Mouse (Mus musculus): ENCODE results near the gene Odaph.

The Odaph gene

DNA sequence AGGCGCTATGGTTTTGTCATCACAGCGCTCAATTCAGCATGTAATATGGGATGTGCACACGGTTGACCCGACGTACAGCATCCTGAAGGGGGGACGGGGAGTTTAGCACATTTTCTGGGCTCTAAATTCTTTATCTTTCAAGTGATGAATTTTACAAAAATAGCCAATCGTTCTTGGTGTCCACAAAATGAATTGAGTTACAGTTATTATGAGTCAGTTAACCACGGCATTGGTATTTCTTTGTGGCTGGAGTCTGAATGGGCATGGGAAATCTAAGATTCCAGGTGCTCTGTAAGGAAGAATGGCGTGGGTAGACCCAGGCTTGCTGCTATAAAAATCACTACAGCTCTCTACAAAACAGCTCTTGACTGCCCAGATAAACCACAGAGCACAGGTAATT lies 2.0 kb downstream of the Odaph start:
- no peak for DNase-seq (ENCODE audit: low read depth, low spot score)

DNA sequence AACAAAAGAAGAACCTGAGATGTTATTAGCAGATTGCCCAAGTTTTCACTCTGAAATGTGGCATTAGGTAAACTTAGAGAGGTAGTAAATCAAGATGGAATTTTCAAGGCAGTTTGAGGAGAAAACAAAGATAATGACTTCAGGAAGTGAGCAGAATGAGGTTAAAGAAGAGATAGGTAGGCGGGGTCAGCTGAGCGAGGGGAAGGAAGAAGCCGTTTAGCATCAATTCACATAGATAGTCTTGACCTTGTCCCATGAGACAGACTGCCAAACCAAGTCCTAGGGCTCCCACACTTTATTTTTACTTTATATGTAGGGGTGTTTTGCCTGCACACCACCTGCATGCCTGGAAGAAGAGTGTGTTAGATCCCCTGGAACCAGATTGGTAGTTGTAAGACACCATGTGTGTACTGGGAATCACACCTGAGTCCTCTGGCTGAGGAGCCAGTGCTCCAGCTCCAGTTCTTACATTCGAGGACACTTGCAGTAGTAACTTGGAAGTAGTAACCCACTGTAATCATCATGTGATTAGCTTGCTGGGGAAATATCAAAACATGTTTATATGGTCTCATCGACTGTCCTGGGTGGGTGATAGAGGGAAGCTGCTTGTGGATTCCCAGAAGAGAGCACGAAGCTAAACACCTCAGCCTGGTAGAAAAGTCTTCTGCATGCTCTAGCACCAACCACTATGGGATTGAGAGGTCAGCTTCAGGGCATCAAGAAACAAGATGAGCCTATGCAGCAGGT lies 4.1 kb downstream of the Odaph start:
- no peak for DNase-seq (ENCODE audit: low read depth, low spot score)

DNA sequence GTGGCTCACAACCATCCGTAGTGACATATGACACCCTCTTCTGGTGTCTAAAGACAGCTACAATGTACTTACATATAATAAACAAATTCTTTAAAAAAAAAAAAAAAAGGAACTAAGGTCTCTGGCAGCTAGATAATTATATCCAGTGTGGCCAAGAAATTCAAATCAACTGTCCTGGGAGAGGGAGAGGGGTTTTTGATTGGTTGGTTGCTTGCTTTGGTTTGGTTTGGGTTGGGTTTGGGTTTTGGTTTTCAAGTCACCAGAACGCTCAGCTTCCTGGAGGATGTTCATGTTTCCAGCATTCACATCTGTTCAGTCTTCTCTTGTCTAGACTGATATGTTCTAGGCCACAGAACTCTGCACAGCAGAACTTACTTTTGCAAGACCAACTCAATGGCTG lies 5.8 kb downstream of the Odaph start:
- no peak for DNase-seq (ENCODE audit: low read depth, low spot score)

- peak; percentile 77 for DNase-seq (ENCODE audit: low read depth, low spot score)
Measured at GRCm38 (mm10) chr5:91994546-91994945, 7.3 kb downstream of the Odaph start.

DNA sequence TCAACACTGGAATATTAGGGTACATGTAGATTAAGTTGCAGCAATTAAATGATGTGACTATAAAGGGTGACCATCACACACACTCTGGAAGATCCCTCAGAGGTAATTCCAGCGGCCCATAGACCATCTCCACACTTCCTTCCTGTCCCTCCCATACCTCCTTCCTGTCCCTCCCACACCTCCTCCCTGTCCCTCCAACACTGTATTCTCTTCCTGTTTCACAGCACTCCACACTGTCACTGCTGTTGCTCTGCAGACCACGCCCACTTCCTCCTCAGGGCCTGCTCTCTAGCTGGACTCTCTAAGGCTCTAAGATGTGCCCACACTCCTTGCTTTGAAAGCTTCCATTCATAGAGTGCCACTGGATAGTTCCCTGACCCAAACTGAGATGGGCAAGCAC lies 13.5 kb downstream of the Odaph start:
- DNase-seq (ENCODE audit: low read depth, low spot score) = no peak

GRCm38 (mm10) chr5:92003011-92003410 lies 15.7 kb downstream of the Odaph start:
- peak; percentile 47 for DNase-seq (ENCODE audit: low read depth, low spot score)

DNA sequence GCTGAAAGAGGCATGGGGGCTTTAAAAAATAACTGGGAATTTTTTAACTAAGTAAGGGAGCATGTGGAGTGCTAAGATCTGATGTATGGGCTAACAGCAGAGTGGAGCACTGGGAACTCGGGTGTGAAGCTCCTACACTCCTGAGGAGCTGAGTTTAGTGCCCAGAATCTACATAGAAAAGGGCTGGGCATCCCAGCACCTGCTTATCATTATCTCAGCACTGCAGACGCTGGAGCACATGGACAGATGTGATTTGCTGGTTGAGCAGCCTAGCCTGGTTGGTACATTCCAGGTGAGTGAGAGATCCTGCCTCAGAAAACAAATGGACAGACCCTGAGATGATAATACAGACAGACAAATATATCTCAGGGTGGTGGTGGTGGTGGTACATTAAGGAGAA lies 22.6 kb downstream of the Odaph start:
- no peak for DNase-seq (ENCODE audit: low read depth, low spot score)

DNA sequence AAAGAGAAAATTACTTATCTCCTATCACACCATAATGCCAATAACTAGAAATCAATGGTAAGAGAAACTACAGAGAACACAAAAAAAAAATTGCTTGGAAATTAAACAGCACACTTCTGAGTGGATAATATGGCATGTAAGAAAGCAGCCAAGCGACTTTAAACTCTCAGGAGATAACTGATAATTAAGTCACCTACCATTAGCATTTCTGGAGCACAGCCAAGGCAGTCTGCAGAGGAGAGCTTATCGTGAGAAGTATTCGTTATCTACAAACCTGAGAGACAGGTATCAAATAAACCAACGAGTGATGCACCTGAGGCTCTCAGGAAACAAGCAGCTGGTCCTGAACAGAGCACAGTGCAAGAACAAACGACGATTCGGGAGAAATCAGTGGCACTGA lies 24.5 kb downstream of the Odaph start:
- no peak for DNase-seq (ENCODE audit: low read depth, low spot score)

GRCm38 (mm10) chr5:92019960-92020359 lies 32.7 kb downstream of the Odaph start:
- no peak for DNase-seq (ENCODE audit: low read depth, low spot score)

DNA sequence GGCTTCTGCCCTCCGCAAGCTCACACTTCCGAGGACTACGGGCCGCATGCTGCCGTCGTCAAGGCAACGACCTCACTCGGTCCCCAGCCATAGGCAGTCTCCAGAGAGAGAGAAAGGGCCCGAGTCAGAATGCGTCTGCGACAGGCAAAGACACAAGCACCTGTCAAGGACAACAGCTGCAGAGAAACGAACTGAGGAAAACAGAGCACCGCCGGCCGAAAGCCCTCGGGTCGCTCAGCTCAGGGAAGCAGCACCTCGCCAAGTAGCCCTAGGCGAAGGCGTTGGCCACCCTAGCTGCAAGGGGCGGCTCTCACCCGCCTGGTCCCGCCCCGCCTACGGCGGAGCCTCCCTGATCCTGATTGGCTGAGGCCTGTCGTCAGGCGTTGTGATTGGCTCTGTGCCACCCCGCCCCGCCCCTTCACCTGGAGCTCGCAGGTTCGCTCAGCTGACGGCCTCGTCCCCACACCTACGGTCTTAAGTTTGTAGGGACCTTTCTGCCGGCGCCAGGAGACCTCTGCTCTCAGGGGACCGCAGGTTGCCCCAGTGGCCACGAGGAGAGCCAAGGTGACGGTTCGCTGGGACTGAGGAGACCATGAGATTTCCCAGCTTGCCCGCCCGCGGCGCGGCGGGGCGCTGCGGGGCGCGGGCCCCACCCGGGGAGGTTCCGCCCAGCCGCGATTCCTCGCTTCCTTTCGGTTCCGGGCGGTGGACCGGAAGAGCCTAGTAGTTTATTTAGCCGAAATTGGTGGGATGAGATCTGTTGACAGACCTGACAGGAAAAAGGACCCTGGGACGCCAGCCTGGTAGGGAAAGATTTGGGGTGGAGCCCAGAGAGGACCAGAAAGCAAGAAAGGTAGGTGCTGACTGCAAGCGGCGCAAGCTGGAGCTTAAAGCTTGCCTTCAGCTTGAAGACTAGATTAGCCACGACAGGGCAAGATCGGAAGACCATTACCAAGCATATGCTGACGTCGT lies 55.4 kb downstream of the Odaph start:
- peak; percentile 98 for DNase-seq (ENCODE audit: low read depth, low spot score)

GRCm38 (mm10) chr5:92043783-92044182 lies 56.5 kb downstream of the Odaph start, which contains the start of gene Cdkl2:
Gene Cdkl2, minus strand, starts transcription at chr5:92043883.
- DNase-seq (ENCODE audit: low read depth, low spot score) = no peak

Measured in brain, adult 2 months (tissue).